Mouse (Mus musculus) stomach, postnatal 0 days (tissue): ENCODE results near the gene Afap1.

Experiments used
- CTCF ChIP-seq: IDR thresholded peaks from 2 replicates; pipeline ENCODE4 v1.5.1; 2016; ENCODE audit warnings: antibody characterized with exemption, low read depth, mild to moderate bottlenecking, moderate library complexity
- EP300 ChIP-seq: optimal IDR thresholded peaks from 2 replicates; pipeline ENCODE3; 2016; ENCODE audit warnings: antibody characterized with exemption

- TF ChIP-seq CTCF = peak; percentile 58
- TF ChIP-seq EP300 = no peak
Observed at GRCm38 (mm10) chr5:35947427-35947826, 54.3 kb downstream of the Afap1 start.
